Mouse (Mus musculus): ENCODE data around the gene Hrh2.
A peak's percentile ranks its signal among the peaks of the same experiment; 100 is the strongest.

The Hrh2 gene

GRCm38 (mm10) chr13:54192021-54192481 is at the start of gene Hrh2:
Gene Hrh2 (plus strand): TSS chr13:54192129.
- ATAC-seq (ENCODE audit: low TSS enrichment), result peak; percentile 72

GRCm38 (mm10) chr13:54143788-54144187 is 48.1 kb upstream of the Hrh2 start:
- ATAC-seq (ENCODE audit: low TSS enrichment), result no peak

- ATAC-seq (ENCODE audit: low TSS enrichment), result peak; percentile 50; the same call in 1 of the 2 replicates
Observed at GRCm38 (mm10) chr13:54144624-54145023, 47.3 kb upstream of the Hrh2 start.

GRCm38 (mm10) chr13:54147328-54147727 is 44.6 kb upstream of the Hrh2 start:
- no peak for ATAC-seq (ENCODE audit: low TSS enrichment)

GRCm38 (mm10) chr13:54152421-54152820 is 39.5 kb upstream of the Hrh2 start:
- ATAC-seq (ENCODE audit: low TSS enrichment), result no peak

- ATAC-seq (ENCODE audit: low TSS enrichment), result no peak
Observed at GRCm38 (mm10) chr13:54152911-54153310, 39.0 kb upstream of the Hrh2 start.

GRCm38 (mm10) chr13:54153672-54154218 is 38.2 kb upstream of the Hrh2 start:
- peak; percentile 18; the same call in 1 of the 2 replicates for ATAC-seq (ENCODE audit: low TSS enrichment)

- peak; percentile 41; the same call in 1 of the 2 replicates for ATAC-seq (ENCODE audit: low TSS enrichment)
Observed at GRCm38 (mm10) chr13:54155822-54156221, 36.1 kb upstream of the Hrh2 start.

GRCm38 (mm10) chr13:54159256-54159655 is 32.7 kb upstream of the Hrh2 start:
- ATAC-seq (ENCODE audit: low TSS enrichment), result no peak

GRCm38 (mm10) chr13:54159756-54160155 is 32.2 kb upstream of the Hrh2 start:
- no peak for ATAC-seq (ENCODE audit: low TSS enrichment)

GRCm38 (mm10) chr13:54160546-54160945 is 31.4 kb upstream of the Hrh2 start:
- ATAC-seq (ENCODE audit: low TSS enrichment), result no peak

- ATAC-seq (ENCODE audit: low TSS enrichment), result peak; percentile 53; the same call in 1 of the 2 replicates
Observed at GRCm38 (mm10) chr13:54161514-54161913, 30.4 kb upstream of the Hrh2 start.

- ATAC-seq (ENCODE audit: low TSS enrichment), result peak; percentile 64
Observed at GRCm38 (mm10) chr13:54163363-54163762, 28.6 kb upstream of the Hrh2 start.

GRCm38 (mm10) chr13:54164462-54164861 is 27.5 kb upstream of the Hrh2 start:
- ATAC-seq (ENCODE audit: low TSS enrichment), result no peak

- no peak for ATAC-seq (ENCODE audit: low TSS enrichment)
Observed at GRCm38 (mm10) chr13:54165066-54165465, 26.9 kb upstream of the Hrh2 start.

GRCm38 (mm10) chr13:54165765-54166164 is 26.2 kb upstream of the Hrh2 start:
- ATAC-seq (ENCODE audit: low TSS enrichment), result peak; percentile 51

- ATAC-seq (ENCODE audit: low TSS enrichment), result no peak
Observed at GRCm38 (mm10) chr13:54167036-54167435, 24.9 kb upstream of the Hrh2 start.

- no peak for ATAC-seq (ENCODE audit: low TSS enrichment)
Observed at GRCm38 (mm10) chr13:54168675-54169074, 23.3 kb upstream of the Hrh2 start.

- no peak for ATAC-seq (ENCODE audit: low TSS enrichment)
Observed at GRCm38 (mm10) chr13:54170288-54170687, 21.6 kb upstream of the Hrh2 start.

GRCm38 (mm10) chr13:54171346-54171745 is 20.6 kb upstream of the Hrh2 start:
- ATAC-seq (ENCODE audit: low TSS enrichment), result peak; percentile 68

GRCm38 (mm10) chr13:54171761-54172160 is 20.2 kb upstream of the Hrh2 start:
- ATAC-seq (ENCODE audit: low TSS enrichment), result peak; percentile 7; the same call in 1 of the 2 replicates

- no peak for ATAC-seq (ENCODE audit: low TSS enrichment)
Observed at GRCm38 (mm10) chr13:54173941-54174340, 18.0 kb upstream of the Hrh2 start.

- no peak for ATAC-seq (ENCODE audit: low TSS enrichment)
Observed at GRCm38 (mm10) chr13:54174703-54175102, 17.2 kb upstream of the Hrh2 start.

GRCm38 (mm10) chr13:54175426-54175825 is 16.5 kb upstream of the Hrh2 start:
- ATAC-seq (ENCODE audit: low TSS enrichment), result peak; percentile 64
